Mouse (Mus musculus): ENCODE measurements around the gene Mkrn2os. TPM values are rescaled to one million over a fixed set of nuclear protein-coding genes. Genes with fewer than 3 reads are reported as not detected.

Gene Mkrn2os
- polyA plus RNA-seq (2012; rRNA removed), result 43.1 and 53.8 TPM in 2 replicates

DNA sequence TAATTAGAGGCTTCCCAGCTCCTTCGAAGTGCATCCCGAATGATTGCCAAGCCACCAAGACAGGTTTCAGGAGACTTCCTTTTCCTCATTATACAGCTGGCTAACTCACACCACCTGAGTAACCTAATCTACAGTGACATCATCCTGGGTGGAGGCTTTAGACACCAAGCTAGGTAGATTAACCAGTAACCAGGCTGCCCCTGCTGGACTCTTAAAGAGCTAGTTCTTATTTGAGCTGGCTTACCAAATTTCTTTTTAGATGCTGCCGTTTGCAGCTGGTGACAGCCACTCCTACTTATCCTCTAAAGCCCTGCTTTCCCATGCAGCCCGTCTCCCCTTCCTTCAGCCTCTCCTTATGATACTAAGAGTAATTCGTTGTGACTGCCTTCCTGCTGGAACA, at the start of gene Mkrn2os:
TSS of gene Mkrn2os (minus strand) at position 119 of the 400 bp plus-strand sequence.

DNA sequence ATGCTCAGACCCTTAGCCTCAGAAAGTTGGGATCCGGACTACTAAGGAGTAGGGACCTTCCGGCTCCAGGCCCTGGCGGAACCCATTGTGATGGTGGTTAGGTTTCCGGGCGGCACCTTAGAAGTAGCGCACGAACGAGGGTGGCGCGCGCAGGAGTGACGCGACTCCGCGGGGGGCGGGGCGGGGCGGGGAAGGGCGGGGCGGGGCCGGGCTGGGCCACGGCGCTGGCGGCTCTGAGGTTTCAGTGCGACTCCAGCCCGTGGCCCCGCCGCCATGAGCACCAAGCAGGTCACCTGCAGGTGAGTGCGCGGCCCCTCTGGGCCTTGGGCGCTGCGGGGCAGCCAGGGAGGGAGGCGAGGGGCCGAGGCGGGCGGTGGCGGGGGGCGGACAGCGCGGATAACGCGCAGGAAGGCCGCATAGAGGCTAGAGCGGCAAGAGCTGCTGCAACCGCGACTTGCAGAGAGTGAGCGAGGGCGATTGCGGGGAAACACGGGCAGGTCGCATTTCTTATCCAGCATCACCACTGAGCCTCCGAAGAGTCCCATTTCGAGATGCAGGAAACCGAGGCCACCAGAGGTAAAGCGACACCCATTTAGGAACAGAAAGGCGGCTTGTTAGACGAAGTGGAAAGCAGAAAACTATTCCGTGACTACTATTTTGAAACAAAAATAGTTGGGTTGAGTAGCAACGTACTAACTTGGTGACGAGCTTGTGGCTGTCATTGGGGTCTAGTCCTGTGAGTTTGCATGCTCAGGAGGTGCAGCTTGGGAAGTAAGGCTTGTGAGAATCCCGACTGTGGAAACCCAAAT, 9.5 kb upstream of the Mkrn2os start, which contains the start of gene Mkrn2:
TSS of gene Mkrn2 (plus strand) at position 188 of the 809 bp plus-strand sequence.

DNA sequence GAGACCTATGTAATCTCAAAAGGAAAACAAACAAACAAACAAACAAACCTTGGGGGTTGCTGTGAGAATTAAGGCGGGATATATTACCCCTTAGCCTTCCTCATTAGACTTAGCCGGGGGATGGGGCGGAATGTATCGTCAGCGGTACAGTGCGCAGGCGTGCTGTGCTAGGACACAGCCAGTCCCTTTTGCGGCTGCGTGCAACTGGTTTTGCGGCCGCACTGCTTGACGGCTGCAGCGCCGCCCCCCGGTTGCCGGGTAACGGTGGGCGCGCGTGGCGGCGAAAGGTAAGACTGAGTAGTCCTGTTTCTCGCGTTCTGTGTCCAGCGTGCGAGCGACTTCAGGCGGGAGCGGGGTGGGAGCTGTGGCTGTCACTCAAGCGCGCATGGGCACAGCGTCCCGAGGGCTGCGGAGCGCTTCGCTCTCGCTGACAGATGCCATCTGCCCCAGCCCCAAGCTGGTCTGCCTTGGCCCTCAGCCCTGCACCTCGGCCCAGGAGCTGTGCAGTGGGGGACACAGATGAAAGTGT, 47.9 kb downstream of the Mkrn2os start, which contains the start of gene Tsen2:
TSS of gene Tsen2 (plus strand) at position 223 of the 529 bp plus-strand sequence.

Other genes starting within 250 kb of the Mkrn2os start
- 22.8 and 23.7 TPM in 2 replicates for gene Pparg, start 231.6 kb downstream of the Mkrn2os start, polyA plus RNA-seq (2012; rRNA removed)
- 1.9 and 3.3 TPM in 2 replicates for gene Tsen2, start 47.9 kb downstream of the Mkrn2os start, polyA plus RNA-seq (2012; rRNA removed)
- gene Mkrn2, start 9.3 kb upstream of the Mkrn2os start, polyA plus RNA-seq (2012; rRNA removed), result 65.0 and 79.8 TPM in 2 replicates
- 105 and 120 TPM in 2 replicates for gene Raf1, start 84.1 kb upstream of the Mkrn2os start, polyA plus RNA-seq (2012; rRNA removed)
- gene Tmem40, start 169.8 kb upstream of the Mkrn2os start, polyA plus RNA-seq (2012; rRNA removed), result 2.4 and 3.5 TPM in 2 replicates
- 4.6 and 5.1 TPM in 2 replicates for gene Cand2, start 182.0 kb upstream of the Mkrn2os start, polyA plus RNA-seq (2012; rRNA removed)
- gene Rpl32, start 216.2 kb upstream of the Mkrn2os start, polyA plus RNA-seq (2012; rRNA removed), result 356 and 482 TPM in 2 replicates
- 0.08 and 0.17 TPM in 2 replicates for gene Efcab12, start 245.8 kb upstream of the Mkrn2os start, polyA plus RNA-seq (2012; rRNA removed)

All from colon, adult 2 months (tissue).